Mouse (Mus musculus) heart, adult 2 months (tissue): ENCODE measurements around the gene Slc43a2.

ENCODE experiments used
- CTCF ChIP-seq: fragments of 200-600 bp; IDR thresholded peaks from 2 replicates; pipeline ENCODE4 v1.8.1; 2022; ENCODE audit warnings: antibody characterized with exemption, mild to moderate bottlenecking, moderate library complexity
- POLR2A ChIP-seq: fragments of 200-500 bp; IDR thresholded peaks from 2 replicates; pipeline ENCODE4 v1.6.1; 2011; ENCODE audit warnings: mild to moderate bottlenecking, low read depth, low read length, control low read depth; ENCODE audit not compliant: insufficient read depth

GRCm38 (mm10) chr11:75540209-75540608 is 8.7 kb downstream of the Slc43a2 start:
- TF ChIP-seq CTCF (no peak), POLR2A (no peak)
